Mouse (Mus musculus) spleen, adult 2 months (tissue): ENCODE results near the gene Myof. TPM values are rescaled to one million over a fixed set of nuclear protein-coding genes. Genes with fewer than 3 reads are reported as not detected.

Source experiments
- DNase-seq, 2 experiments: peaks; one replicate each; pipeline versions ENCODE4 v3.0.0 to v3.0.0-alpha.2; 2012 to 2021; ENCODE audit warnings: low spot score in 2 of 2, low read depth in 1 of 2
- H3K27ac ChIP-seq: fragments of 200-500 bp; 2 replicates; pipeline ENCODE4 v1.5.1; 2012; ENCODE audit warnings: low read length, inconsistent platforms; ENCODE audit not compliant: insufficient read depth
- H3K27me3 ChIP-seq: fragments of 200-500 bp; 2 replicates; pipeline ENCODE4 v1.6.1; 2012; ENCODE audit warnings: mild to moderate bottlenecking, moderate library complexity, low read length, inconsistent platforms; ENCODE audit not compliant: control insufficient read depth, insufficient read depth
- H3K36me3 ChIP-seq: fragments of 200-500 bp; 2 replicates; pipeline ENCODE4 v1.6.1; 2012; ENCODE audit warnings: mild to moderate bottlenecking, low read length, inconsistent platforms; ENCODE audit not compliant: control insufficient read depth, insufficient read depth
- H3K4me1 ChIP-seq: fragments of 200-500 bp; 2 replicates; pipeline ENCODE4 v1.6.1; 2011; ENCODE audit warnings: inconsistent platforms; ENCODE audit not compliant: control insufficient read depth, insufficient read depth, insufficient read length
- H3K4me3 ChIP-seq: fragments of 200-500 bp; 2 replicates; pipeline ENCODE4 v1.5.1; 2011; ENCODE audit warnings: mild to moderate bottlenecking, inconsistent platforms; ENCODE audit not compliant: insufficient read depth, insufficient read length; ENCODE audit errors: extremely low read depth
- CTCF ChIP-seq: fragments of 200-500 bp; IDR thresholded peaks from 2 replicates; pipeline ENCODE4 v1.5.1; 2011; ENCODE audit warnings: mild to moderate bottlenecking, inconsistent platforms; ENCODE audit not compliant: insufficient read depth, insufficient read length, insufficient replicate concordance; ENCODE audit errors: extremely low read depth
- POLR2A ChIP-seq: fragments of 200-500 bp; IDR thresholded peaks from 2 replicates; pipeline ENCODE4 v1.6.1; 2011; ENCODE audit warnings: low read depth, low read length, inconsistent platforms
- WGBS: fragments of 180-500 bp; shearing (Covaris S2); methylation state at CpG from one replicate; pipeline ENCODE4 v1.1.7; 2018; 5-methylcytosine and 5-hydroxymethylcytosine counted together
- polyA plus RNA-seq: library from polyadenylated mRNA; depleted of rRNA; stranded (reverse); fragments of >200 nt; gene quantifications from 2 replicates; pipeline ENCODE4 v1.2.3, GENCODE M21; 2012

Gene Myof
- polyA plus RNA-seq, 1 experiment, result 10.6 TPM

GRCm38 (mm10) chr19:37970004-37970403 lies 73.4 kb downstream of the Myof start:
- H3K27ac ChIP-seq, result peak overlapping the region; percentile 12; the same call in 1 of the 2 replicates
- TF ChIP-seq CTCF (no peak), POLR2A (no peak)

DNA sequence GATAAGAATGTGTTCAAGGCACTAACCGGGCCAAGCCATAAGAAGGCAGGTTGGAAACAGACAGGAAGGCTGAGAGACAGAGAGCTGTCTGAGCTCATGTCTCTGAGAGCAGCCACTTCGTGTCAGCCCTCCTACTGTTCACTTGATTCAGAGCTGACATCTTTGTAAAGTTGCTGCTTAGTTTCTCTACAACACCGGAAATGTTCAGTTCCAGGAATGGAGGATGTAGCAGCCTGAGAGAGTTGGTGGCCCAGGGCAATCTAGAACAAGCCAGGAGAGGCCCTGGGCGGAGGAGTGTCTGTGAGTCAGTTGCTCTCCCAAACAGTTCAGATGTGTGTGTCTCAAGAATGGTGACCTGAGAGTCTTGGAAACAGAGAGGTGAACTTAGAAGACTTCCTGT lies 77.5 kb downstream of the Myof start:
- H3K4me3 ChIP-seq, result no peak overlapping the region
- TF ChIP-seq CTCF (no peak), POLR2A (no peak)
- DNase-seq, result no peak
- H3K27me3 ChIP-seq, result no peaks in the 10 kb centered on the region
- H3K27ac ChIP-seq, result no peak overlapping the region
- peaks cover 16% of the 10 kb centered on the region for H3K4me1 ChIP-seq
- WGBS, result 70% methylated on average over 4 of the region's 4 CpGs
- no peaks in the 10 kb centered on the region for H3K36me3 ChIP-seq

More at GRCm38 (mm10) chr19:37970004-37970403, 73.4 kb downstream of the Myof start:
- Histone ChIP-seq H3K4me3 (no peak overlapping the region; the same call in 1 of the 2 replicates), H3K4me1 (peaks cover 6% of the 10 kb centered on the region), H3K27me3 (no peaks in the 10 kb centered on the region), H3K36me3 (no peaks in the 10 kb centered on the region)
- no peak for DNase-seq
- WGBS, result 13% methylated on average over 5 of the region's 5 CpGs

- 12% methylated on average over 5 of the region's 5 CpGs for WGBS
- Histone ChIP-seq H3K4me3 (peak overlapping the region; percentile 28; the same call in 1 of the 2 replicates), H3K4me1 (peaks cover 12% of the 10 kb centered on the region; the same call in 1 of the 2 replicates), H3K27me3 (no peaks in the 10 kb centered on the region), H3K36me3 (no peaks in the 10 kb centered on the region), H3K27ac (peak overlapping the region; percentile 77)
- DNase-seq, result peak; percentile 11 to 55
- TF ChIP-seq CTCF (no peak), POLR2A (no peak)
These were observed 80.0 kb downstream of the Myof start for GRCm38 (mm10) chr19:37963421-37963820.

- Histone ChIP-seq H3K36me3 (no peaks in the 10 kb centered on the region), H3K4me1 (peaks cover 12% of the 10 kb centered on the region; the same call in 1 of the 2 replicates), H3K27ac (no peak overlapping the region), H3K4me3 (no peak overlapping the region), H3K27me3 (no peaks in the 10 kb centered on the region)
- 93% methylated on average over 9 of the region's 9 CpGs for WGBS
- TF ChIP-seq POLR2A (no peak), CTCF (no peak)
- DNase-seq, result no peak
These were observed 82.6 kb downstream of the Myof start for GRCm38 (mm10) chr19:37960791-37961190.

DNA sequence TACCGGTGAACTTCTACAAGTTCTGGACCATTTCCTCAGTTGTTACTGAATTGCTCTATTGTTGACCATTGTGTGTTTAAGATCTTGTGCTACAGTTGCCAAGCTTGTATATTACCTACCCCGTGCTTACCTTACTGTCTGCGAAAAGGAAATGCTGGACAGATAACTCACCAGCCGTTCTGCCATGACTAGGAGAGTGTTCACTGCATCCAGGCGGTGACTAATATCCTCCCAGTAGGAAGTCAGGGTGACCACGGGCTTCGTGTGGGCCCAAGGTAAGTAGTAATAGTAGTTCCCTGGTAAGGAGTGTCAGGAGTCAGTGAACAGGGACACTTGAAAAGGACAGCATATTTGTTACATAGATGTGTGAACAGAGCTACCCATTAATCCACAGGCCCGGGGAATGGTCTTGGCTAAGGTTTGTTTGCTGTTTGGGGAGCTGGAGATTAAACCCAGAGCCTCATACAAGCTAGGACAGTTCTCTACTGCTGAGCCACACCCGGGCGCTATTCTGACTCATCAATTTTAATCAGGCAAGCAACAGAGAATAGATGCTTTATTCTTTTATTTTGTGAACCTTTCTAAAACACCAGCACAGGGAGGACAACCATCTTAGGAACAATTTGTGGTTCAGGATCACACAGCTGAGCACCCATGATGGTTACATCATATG lies 83.7 kb downstream of the Myof start:
- 75% methylated on average over 10 of the region's 10 CpGs for WGBS
- TF ChIP-seq POLR2A, result no peak
- no peak for TF ChIP-seq CTCF
- DNase-seq, result no peak
- H3K4me3 ChIP-seq, result no peak overlapping the region
- no peak overlapping the region for H3K27ac ChIP-seq
- no peaks in the 10 kb centered on the region for H3K36me3 ChIP-seq
- H3K4me1 ChIP-seq, result peaks cover 12% of the 10 kb centered on the region; the same call in 1 of the 2 replicates
- no peaks in the 10 kb centered on the region for H3K27me3 ChIP-seq

DNA sequence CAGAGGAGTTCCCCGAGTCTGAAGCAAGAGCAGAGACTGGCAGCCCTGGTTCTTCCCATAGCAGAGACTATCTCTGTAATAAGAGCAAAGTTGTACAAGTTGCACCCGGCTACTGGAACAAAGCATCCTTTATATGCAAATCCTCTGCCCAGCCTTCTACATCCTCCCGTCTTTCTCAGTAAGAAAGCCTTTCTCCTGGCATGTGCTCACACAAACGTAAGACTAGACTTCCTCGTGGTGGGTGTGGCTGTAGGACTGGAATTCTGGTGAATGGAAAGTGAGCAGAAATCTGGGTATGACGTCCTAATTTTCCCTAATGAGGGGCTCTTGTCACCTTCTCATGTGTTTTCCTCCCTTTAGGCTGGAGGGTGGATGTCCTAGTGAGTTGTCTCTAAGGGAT lies 84.3 kb downstream of the Myof start:
- WGBS, result 73% methylated on average over 6 of the region's 6 CpGs
- H3K27ac ChIP-seq, result no peak overlapping the region
- H3K4me1 ChIP-seq, result peaks cover 9% of the 10 kb centered on the region; the same call in 1 of the 2 replicates
- no peaks in the 10 kb centered on the region for H3K27me3 ChIP-seq
- no peak for DNase-seq
- no peaks in the 10 kb centered on the region for H3K36me3 ChIP-seq
- H3K4me3 ChIP-seq, result no peak overlapping the region
- TF ChIP-seq CTCF (no peak), POLR2A (no peak)

- Histone ChIP-seq H3K4me3 (no peak overlapping the region), H3K27ac (no peak overlapping the region), H3K4me1 (peaks cover 2% of the 10 kb centered on the region; the same call in 1 of the 2 replicates), H3K36me3 (no peaks in the 10 kb centered on the region), H3K27me3 (no peaks in the 10 kb centered on the region)
- no peak for TF ChIP-seq CTCF
- TF ChIP-seq POLR2A, result no peak
- DNase-seq, result no peak
- WGBS, result 45% methylated on average over 7 of the region's 7 CpGs
These were observed 86.1 kb downstream of the Myof start for GRCm38 (mm10) chr19:37957256-37957655.
